Mouse (Mus musculus): ENCODE measurements around the gene Dmgdh. TPM values are rescaled to one million over a fixed set of nuclear protein-coding genes. Genes with fewer than 3 reads are reported as not detected.

Dmgdh gene
- polyA plus RNA-seq, 1 experiment from 2014 or later, result not detected

- no peaks in the 10 kb centered on the region for H3K27me3 ChIP-seq (ENCODE audit: control insufficient read depth, insufficient read depth, low read length)
- no peak overlapping the region for H3K4me2 ChIP-seq (ENCODE audit: low read depth, severe bottlenecking)
- no peaks in the 10 kb centered on the region for H3K4me1 ChIP-seq (ENCODE audit: control insufficient read depth, insufficient read depth, low read length)
- H3K27ac ChIP-seq (replicated peaks; ENCODE audit: low read depth, low read length), result no peak overlapping the region
- ATAC-seq (ENCODE audit: insufficient number of reproducible peaks, low FRiP score, low TSS enrichment, low read depth) (no peak), DNase-seq (ENCODE audit: low spot score) (no peak)
- 4% methylated on average over 5 of the region's 5 CpGs for WGBS
- H3K9me3 ChIP-seq (ENCODE audit: control insufficient read depth, low read length), result no peaks in the 10 kb centered on the region
- H3K4me3 ChIP-seq (ENCODE audit: low read depth, low read length), result no peak overlapping the region
- H3K9ac ChIP-seq (ENCODE audit: low read length), result no peak overlapping the region
- no peaks in the 10 kb centered on the region for H3K36me3 ChIP-seq (ENCODE audit: control insufficient read depth, insufficient read depth, low read length)
These were observed 13.1 kb downstream of the Dmgdh start for GRCm38 (mm10) chr13:93687321-93687720.

- no peaks in the 10 kb centered on the region for H3K9me3 ChIP-seq (ENCODE audit: control insufficient read depth, low read length)
- H3K4me2 ChIP-seq (ENCODE audit: low read depth, severe bottlenecking), result no peak overlapping the region
- H3K9ac ChIP-seq (ENCODE audit: low read length), result no peak overlapping the region
- H3K4me1 ChIP-seq (ENCODE audit: control insufficient read depth, insufficient read depth, low read length), result no peaks in the 10 kb centered on the region
- no peak overlapping the region for H3K27ac ChIP-seq (replicated peaks; ENCODE audit: low read depth, low read length)
- H3K4me3 ChIP-seq (ENCODE audit: low read depth, low read length), result no peak overlapping the region
- DNase-seq (ENCODE audit: low spot score), result no peak
- no peaks in the 10 kb centered on the region for H3K27me3 ChIP-seq (ENCODE audit: control insufficient read depth, insufficient read depth, low read length)
- H3K36me3 ChIP-seq (ENCODE audit: control insufficient read depth, insufficient read depth, low read length), result no peaks in the 10 kb centered on the region
- no peak for ATAC-seq (ENCODE audit: insufficient number of reproducible peaks, low FRiP score, low TSS enrichment, low read depth)
- 95% methylated on average over 3 of the region's 3 CpGs for WGBS
These were observed 15.3 kb downstream of the Dmgdh start for GRCm38 (mm10) chr13:93689566-93689965.

GRCm38 (mm10) chr13:93690821-93691220, 16.6 kb downstream of the Dmgdh start:
- Histone ChIP-seq H3K4me2 (ENCODE audit: low read depth, severe bottlenecking) (no peak overlapping the region), H3K9me3 (ENCODE audit: control insufficient read depth, low read length) (no peaks in the 10 kb centered on the region), H3K4me3 (ENCODE audit: low read depth, low read length) (no peak overlapping the region), H3K27me3 (ENCODE audit: control insufficient read depth, insufficient read depth, low read length) (no peaks in the 10 kb centered on the region), H3K4me1 (ENCODE audit: control insufficient read depth, insufficient read depth, low read length) (no peaks in the 10 kb centered on the region), H3K9ac (ENCODE audit: low read length) (no peak overlapping the region), H3K36me3 (ENCODE audit: control insufficient read depth, insufficient read depth, low read length) (no peaks in the 10 kb centered on the region), H3K27ac (replicated peaks; ENCODE audit: low read depth, low read length) (no peak overlapping the region)
- ATAC-seq (ENCODE audit: insufficient number of reproducible peaks, low FRiP score, low TSS enrichment, low read depth) (no peak), DNase-seq (ENCODE audit: low spot score) (no peak)
- WGBS, result 87% methylated on average over 1 of the region's 1 CpGs

- ATAC-seq (ENCODE audit: insufficient number of reproducible peaks, low FRiP score, low TSS enrichment, low read depth) (no peak), DNase-seq (ENCODE audit: low spot score) (no peak)
These were observed 24.6 kb downstream of the Dmgdh start for GRCm38 (mm10) chr13:93698866-93699265.

GRCm38 (mm10) chr13:93705697-93706096, 31.5 kb downstream of the Dmgdh start:
- ATAC-seq (ENCODE audit: insufficient number of reproducible peaks, low FRiP score, low TSS enrichment, low read depth) (no peak), DNase-seq (ENCODE audit: low spot score) (no peak)
- H3K27ac ChIP-seq (replicated peaks; ENCODE audit: low read depth, low read length), result no peak overlapping the region
- H3K27me3 ChIP-seq (ENCODE audit: control insufficient read depth, insufficient read depth, low read length), result no peaks in the 10 kb centered on the region
- no peaks in the 10 kb centered on the region for H3K4me1 ChIP-seq (ENCODE audit: control insufficient read depth, insufficient read depth, low read length)
- H3K9ac ChIP-seq (ENCODE audit: low read length), result no peak overlapping the region
- H3K9me3 ChIP-seq (ENCODE audit: control insufficient read depth, low read length), result no peaks in the 10 kb centered on the region
- H3K4me2 ChIP-seq (ENCODE audit: low read depth, severe bottlenecking), result no peak overlapping the region
- no peaks in the 10 kb centered on the region for H3K36me3 ChIP-seq (ENCODE audit: control insufficient read depth, insufficient read depth, low read length)
- WGBS, result 80% methylated on average over 4 of the region's 4 CpGs
- H3K4me3 ChIP-seq (ENCODE audit: low read depth, low read length), result no peak overlapping the region

More at GRCm38 (mm10) chr13:93698866-93699265, 24.6 kb downstream of the Dmgdh start:
- H3K36me3 ChIP-seq (ENCODE audit: control insufficient read depth, insufficient read depth, low read length), result no peaks in the 10 kb centered on the region
- H3K27me3 ChIP-seq (ENCODE audit: control insufficient read depth, insufficient read depth, low read length), result no peaks in the 10 kb centered on the region
- no peaks in the 10 kb centered on the region for H3K4me1 ChIP-seq (ENCODE audit: control insufficient read depth, insufficient read depth, low read length)
- no peak overlapping the region for H3K27ac ChIP-seq (replicated peaks; ENCODE audit: low read depth, low read length)
- H3K9me3 ChIP-seq (ENCODE audit: control insufficient read depth, low read length), result no peaks in the 10 kb centered on the region
- no peak overlapping the region for H3K4me3 ChIP-seq (ENCODE audit: low read depth, low read length)
- H3K4me2 ChIP-seq (ENCODE audit: low read depth, severe bottlenecking), result no peak overlapping the region
- 90% methylated on average over 6 of the region's 6 CpGs for WGBS
- no peak overlapping the region for H3K9ac ChIP-seq (ENCODE audit: low read length)

- H3K4me3 ChIP-seq (ENCODE audit: low read depth, low read length), result no peak overlapping the region
- no peaks in the 10 kb centered on the region for H3K4me1 ChIP-seq (ENCODE audit: control insufficient read depth, insufficient read depth, low read length)
- 89% methylated on average over 4 of the region's 4 CpGs for WGBS
- H3K9me3 ChIP-seq (ENCODE audit: control insufficient read depth, low read length), result no peaks in the 10 kb centered on the region
- no peak for DNase-seq (ENCODE audit: low spot score)
- H3K36me3 ChIP-seq (ENCODE audit: control insufficient read depth, insufficient read depth, low read length), result no peaks in the 10 kb centered on the region
- no peak for ATAC-seq (ENCODE audit: insufficient number of reproducible peaks, low FRiP score, low TSS enrichment, low read depth)
- no peaks in the 10 kb centered on the region for H3K27me3 ChIP-seq (ENCODE audit: control insufficient read depth, insufficient read depth, low read length)
- no peak overlapping the region for H3K9ac ChIP-seq (ENCODE audit: low read length)
- H3K27ac ChIP-seq (replicated peaks; ENCODE audit: low read depth, low read length), result no peak overlapping the region
- H3K4me2 ChIP-seq (ENCODE audit: low read depth, severe bottlenecking), result no peak overlapping the region
These were observed 33.0 kb downstream of the Dmgdh start for GRCm38 (mm10) chr13:93707271-93707670.

- ATAC-seq (ENCODE audit: insufficient number of reproducible peaks, low FRiP score, low TSS enrichment, low read depth), result no peak
- no peak overlapping the region for H3K4me2 ChIP-seq (ENCODE audit: low read depth, severe bottlenecking)
- no peaks in the 10 kb centered on the region for H3K27me3 ChIP-seq (ENCODE audit: control insufficient read depth, insufficient read depth, low read length)
- no peak overlapping the region for H3K27ac ChIP-seq (replicated peaks; ENCODE audit: low read depth, low read length)
- H3K9me3 ChIP-seq (ENCODE audit: control insufficient read depth, low read length), result no peaks in the 10 kb centered on the region
- 85% methylated on average over 4 of the region's 4 CpGs for WGBS
- no peak overlapping the region for H3K9ac ChIP-seq (ENCODE audit: low read length)
- H3K36me3 ChIP-seq (ENCODE audit: control insufficient read depth, insufficient read depth, low read length), result no peaks in the 10 kb centered on the region
- no peak overlapping the region for H3K4me3 ChIP-seq (ENCODE audit: low read depth, low read length)
- no peak for DNase-seq (ENCODE audit: low spot score)
- H3K4me1 ChIP-seq (ENCODE audit: control insufficient read depth, insufficient read depth, low read length), result no peaks in the 10 kb centered on the region
These were observed 36.1 kb downstream of the Dmgdh start for GRCm38 (mm10) chr13:93710325-93710724.

GRCm38 (mm10) chr13:93711226-93711625, 37.0 kb downstream of the Dmgdh start:
- no peak overlapping the region for H3K4me2 ChIP-seq (ENCODE audit: low read depth, severe bottlenecking)
- no peak overlapping the region for H3K9ac ChIP-seq (ENCODE audit: low read length)
- no peak overlapping the region for H3K4me3 ChIP-seq (ENCODE audit: low read depth, low read length)
- H3K36me3 ChIP-seq (ENCODE audit: control insufficient read depth, insufficient read depth, low read length), result no peaks in the 10 kb centered on the region
- H3K27me3 ChIP-seq (ENCODE audit: control insufficient read depth, insufficient read depth, low read length), result no peaks in the 10 kb centered on the region
- no peak overlapping the region for H3K27ac ChIP-seq (replicated peaks; ENCODE audit: low read depth, low read length)
- DNase-seq (ENCODE audit: low spot score), result no peak
- H3K9me3 ChIP-seq (ENCODE audit: control insufficient read depth, low read length), result no peaks in the 10 kb centered on the region
- H3K4me1 ChIP-seq (ENCODE audit: control insufficient read depth, insufficient read depth, low read length), result no peaks in the 10 kb centered on the region
- ATAC-seq (ENCODE audit: insufficient number of reproducible peaks, low FRiP score, low TSS enrichment, low read depth), result no peak
- WGBS, result 92% methylated on average over 4 of the region's 4 CpGs

GRCm38 (mm10) chr13:93712362-93712761, 38.1 kb downstream of the Dmgdh start:
- Histone ChIP-seq H3K4me3 (ENCODE audit: low read depth, low read length) (no peak overlapping the region), H3K27ac (replicated peaks; ENCODE audit: low read depth, low read length) (no peak overlapping the region), H3K36me3 (ENCODE audit: control insufficient read depth, insufficient read depth, low read length) (no peaks in the 10 kb centered on the region), H3K4me2 (ENCODE audit: low read depth, severe bottlenecking) (no peak overlapping the region), H3K27me3 (ENCODE audit: control insufficient read depth, insufficient read depth, low read length) (no peaks in the 10 kb centered on the region), H3K9me3 (ENCODE audit: control insufficient read depth, low read length) (no peaks in the 10 kb centered on the region), H3K9ac (ENCODE audit: low read length) (no peak overlapping the region), H3K4me1 (ENCODE audit: control insufficient read depth, insufficient read depth, low read length) (0 out of 2 replicates have a peak, but pooled peaks cover 2% of the 10 kb centered on the region)
- ATAC-seq (ENCODE audit: insufficient number of reproducible peaks, low FRiP score, low TSS enrichment, low read depth) (no peak), DNase-seq (ENCODE audit: low spot score) (no peak)
- 89% methylated on average over 4 of the region's 4 CpGs for WGBS
